Mouse (Mus musculus) lung, postnatal 36 days (tissue): ENCODE measurements at regions not wholly inside any gene's neighbourhood (a gene's known extent, or its start where the extent isn't known, plus 50 kb on each side); places are given as distances from the start of the nearest gene placed in this dataset.

Source experiments
- DNase-seq: peaks from one replicate; pipeline ENCODE4 v3.0.0; 2022; ENCODE audit warnings: mixed read lengths

DNA sequence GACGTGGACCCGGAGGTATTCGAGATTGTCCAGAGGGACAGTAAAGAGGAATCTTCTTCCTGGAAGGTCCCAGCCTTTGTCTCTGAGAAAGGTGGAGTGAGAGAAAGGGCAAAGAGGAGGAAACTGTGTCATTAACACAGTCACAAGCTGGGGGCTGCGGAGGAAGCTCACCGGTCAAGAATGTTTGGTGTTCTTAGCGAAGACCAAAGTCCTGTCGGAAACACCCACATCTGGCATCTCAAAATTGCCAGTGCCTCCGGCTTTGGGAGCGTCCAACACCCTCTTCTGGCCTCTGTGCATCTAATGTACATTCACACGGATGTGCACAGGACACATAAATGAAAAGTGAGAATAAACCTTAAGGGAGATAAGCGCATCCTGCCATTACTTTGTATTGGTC, 1134.1 kb upstream of the A1bg start:
- no peak for DNase-seq

DNA sequence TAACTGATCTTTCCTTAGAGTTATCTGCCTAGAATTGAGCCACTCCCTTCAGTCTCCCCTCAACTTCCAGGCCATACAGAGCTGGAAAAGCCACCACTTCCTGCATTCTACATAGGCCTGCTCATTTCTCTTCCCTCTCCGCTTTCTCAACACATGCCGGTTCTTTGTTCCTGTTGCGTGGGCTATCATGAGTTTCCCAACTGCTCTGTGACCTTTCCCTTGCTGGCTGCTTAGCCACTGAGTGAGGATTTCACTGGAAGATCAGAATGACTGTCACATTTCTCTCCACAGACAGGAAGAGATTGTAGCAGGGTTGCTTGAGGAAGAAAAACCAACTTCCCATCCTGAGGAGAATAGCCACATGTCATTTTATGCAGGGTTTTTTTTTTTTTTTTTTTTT, 1133.6 kb upstream of the A1bg start:
- peak; percentile 68 for DNase-seq

DNA sequence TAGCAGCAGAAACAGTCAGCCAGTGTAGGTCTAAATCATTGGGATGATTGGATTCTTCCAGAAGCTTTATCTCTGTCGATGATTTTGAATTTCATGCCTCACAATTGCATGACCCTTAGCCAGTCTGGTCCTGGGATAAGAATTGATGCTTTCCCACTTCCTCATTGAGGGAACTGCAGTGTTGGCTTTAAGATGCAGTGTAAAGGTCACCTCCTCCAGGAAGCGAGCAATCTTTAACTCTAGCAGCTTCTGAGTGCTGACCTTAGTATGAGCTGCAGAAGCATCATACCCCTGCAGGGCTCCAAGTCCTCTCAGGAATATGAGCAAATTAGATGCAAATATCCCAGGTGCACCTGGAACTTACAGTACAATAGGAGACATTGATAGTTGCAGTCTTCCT, 1132.2 kb upstream of the A1bg start:
- DNase-seq = no peak

DNA sequence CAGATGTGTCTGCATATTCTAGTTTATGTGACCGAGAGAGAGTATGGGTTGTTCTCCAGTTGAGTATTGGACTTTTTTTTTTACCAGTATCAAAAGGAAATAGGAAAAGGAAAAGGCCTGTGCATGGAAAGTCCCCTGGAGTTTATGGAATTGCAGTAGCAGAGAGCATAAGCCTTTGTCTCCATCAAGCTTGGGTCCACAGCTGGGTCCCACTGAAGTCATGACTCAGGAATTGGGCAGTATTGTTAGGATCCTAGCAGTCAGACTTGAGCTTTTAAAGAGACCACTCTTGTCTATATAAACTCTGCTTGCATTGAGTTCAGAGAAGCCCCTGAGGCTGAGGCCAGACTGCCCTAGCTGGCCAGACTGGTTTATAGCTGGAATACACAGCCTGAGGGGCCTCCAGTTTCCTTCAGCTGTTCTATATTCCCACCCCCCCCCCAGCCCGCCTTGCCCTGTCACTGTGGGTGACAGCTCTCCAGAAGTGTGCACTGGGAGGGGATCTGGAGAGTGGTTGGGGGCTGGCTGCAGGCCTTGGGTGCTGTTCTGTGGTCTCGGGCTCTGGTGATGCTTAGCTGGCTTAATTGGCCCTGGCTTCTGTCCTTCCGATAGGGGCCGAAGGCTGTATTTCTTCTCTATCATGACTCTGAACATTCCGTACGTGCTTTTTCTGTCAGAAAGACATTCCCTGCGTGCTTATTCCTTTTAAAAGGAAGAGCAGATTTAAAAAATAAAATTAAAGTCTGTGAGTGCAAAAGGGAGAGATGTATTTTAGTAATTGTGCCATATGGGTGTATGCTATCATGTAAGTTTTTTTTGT, 1130.8 kb upstream of the A1bg start:
- DNase-seq = no peak

DNA sequence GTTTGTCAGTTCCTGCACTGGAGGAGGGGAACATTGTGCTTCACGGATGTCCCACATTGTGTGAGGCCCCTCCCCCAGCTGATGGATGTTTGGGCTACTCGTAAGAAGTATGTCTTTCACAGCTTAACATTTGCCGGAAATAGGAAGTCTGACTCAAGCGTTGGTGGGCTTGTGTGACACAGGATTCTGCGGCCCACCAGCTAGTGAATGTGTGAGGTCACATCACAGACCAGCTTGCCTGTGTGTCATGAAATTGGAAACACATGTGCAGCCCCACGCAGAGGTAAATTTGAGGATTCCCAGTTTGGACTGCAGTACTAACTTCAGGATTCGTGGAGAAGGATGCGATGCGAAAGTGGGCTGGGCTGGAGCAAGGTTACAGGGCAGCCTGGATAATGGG, 1126.6 kb upstream of the A1bg start:
- no peak for DNase-seq

DNA sequence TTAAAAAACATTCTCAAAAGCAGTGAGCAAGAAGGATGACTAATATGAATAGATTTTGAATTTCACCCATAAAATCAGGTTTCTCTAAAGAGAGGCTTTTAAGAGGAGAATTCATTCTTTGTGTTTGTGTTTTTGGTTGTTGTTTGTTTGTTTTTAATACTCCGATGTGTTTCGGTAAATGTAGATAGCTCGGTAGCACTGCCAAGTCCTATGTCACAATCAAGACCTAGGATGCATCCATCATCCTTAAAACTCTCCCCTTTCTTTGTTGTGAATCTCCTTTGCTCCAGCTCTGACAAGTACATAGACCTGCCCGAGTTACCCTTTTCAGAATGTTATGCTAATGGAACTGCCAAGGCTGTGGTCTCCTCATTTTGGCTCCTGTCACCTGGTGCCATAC, 1126.2 kb upstream of the A1bg start:
- DNase-seq = no peak

DNA sequence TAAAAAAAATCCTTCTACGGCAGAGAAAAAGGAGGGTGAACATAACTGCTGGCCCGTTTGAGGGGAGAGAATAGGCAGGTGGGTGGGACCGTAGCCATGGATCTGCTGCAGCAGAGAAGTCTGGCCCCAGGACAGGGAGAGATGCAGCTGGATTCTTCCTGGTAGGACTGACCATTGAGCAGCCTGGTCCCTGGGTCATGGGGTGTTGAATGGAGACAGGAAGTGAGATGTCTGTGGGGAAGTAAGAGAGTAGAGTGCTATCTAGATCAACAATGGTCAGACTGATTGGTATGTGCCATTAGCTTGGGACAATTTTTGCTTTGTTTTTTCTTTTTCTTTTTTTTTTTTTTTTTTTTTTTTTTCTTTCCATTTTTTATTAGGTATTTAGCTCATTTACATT, 1123.5 kb upstream of the A1bg start:
- DNase-seq = peak; percentile 35

DNA sequence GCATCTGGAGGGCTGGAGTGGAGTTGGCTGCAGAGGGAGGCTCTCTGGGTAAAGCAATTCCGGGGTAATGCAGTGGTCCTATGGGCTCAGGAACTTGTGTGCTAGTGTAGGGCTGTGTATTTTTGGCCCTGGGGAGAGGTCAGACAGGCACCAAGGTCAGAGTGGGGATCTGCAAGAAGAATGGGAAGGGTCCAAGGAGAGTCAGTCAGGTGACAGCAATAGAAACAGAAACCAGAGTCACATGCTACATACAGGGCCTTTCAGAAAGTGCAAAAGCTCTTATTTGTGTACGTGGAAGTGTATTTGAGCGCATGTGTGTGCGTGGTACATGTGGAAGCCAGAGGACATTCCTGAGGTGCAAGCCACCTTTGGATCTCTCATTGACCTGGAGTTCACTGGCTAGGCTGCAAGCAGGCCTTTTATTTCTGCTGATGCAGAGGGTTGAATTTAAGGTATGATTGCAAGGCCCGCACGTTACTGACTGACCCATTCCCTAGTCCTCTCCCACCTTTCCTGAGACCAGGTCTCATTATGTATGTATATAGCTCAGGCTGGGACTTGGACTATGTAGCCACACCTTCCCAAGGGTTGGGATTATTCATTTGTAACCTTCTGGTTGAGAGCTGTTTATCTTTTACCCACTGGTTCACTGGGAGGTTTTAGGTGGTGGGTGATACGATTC, 1122.0 kb upstream of the A1bg start:
- no peak for DNase-seq

DNA sequence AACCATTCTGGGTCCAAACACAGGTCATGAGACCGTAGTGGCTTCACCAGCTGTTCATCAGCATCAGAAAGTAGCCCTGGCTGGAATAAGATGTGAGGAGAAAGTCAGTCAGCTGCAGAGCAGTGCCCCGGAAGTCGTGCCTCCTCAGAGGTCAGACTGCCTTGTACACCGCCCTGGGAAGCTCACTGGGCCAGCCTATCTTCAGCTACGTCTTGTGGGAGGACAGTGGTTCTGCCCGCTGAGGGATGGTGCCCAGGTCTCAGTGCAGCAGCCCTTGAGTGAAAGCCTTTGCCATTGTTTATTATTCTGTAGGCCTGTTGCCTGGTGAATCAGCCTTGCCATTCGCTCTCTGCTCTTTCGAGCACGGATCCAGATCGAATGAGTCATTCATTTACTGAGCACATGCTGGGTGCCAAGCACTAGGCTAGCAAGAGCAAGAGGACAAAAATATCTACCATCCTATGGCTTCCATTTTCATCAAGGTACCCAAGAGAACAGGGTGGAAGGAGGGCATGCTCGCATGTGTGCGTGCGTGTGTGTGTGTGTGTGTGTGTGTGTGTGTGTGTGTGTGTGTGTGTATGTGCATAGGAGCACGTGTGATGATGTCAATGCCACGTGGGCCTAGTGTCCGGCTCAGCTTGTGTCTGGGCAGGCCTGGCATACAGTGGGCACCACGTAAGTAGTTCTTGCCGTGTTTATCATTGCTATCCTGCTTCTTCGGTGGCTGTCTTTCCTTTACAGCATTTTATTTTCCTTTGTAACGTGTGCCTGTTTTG, 1121.0 kb upstream of the A1bg start:
- DNase-seq = peak; percentile 51

DNA sequence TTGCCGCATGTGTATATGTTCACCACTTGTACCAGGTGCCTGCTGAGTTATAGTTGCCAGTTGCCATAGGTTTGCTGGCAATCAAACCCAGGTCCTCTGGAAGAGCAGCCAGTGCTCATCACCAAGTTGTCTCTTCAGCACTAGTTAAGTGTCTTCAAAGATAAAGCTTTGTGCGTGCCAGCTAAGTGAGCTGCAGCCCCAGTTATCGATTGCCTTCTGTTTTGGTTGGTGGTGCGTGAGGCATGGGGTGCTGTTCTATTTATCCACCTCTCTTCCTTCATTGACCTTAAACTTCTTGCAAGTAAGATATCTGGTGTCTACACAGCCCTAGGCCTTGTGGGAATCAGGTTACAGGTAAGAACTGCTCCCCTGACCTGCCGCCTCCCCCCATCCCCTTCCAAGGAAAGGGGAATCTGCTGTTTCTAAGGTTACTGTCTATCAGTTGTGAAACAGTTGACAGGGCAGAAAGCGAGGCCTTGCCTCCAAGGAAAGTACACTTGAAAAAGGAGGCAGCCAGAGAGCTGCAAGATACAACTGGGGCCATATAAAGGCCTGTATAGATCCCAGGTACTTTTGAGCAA, 1120.2 kb upstream of the A1bg start:
- no peak for DNase-seq
